Mouse (Mus musculus) bone marrow, adult 2 months (tissue): Measurements from ENCODE around the gene Gpr31b.
"Not testable (repeated sequence)": the region's sequence is repeated elsewhere in the genome, so short reads cannot be mapped to it uniquely, and the experiment has no call there.

ENCODE experiments used
- CTCF ChIP-seq: fragments of 200-500 bp; IDR thresholded peaks from 2 replicates; pipeline ENCODE4 v1.5.1; 2011; ENCODE audit warnings: low read length, control low read depth; ENCODE audit not compliant: control insufficient read depth, insufficient read depth
- POLR2A ChIP-seq: fragments of 200-500 bp; IDR thresholded peaks from 2 replicates; pipeline ENCODE4 v1.6.1; 2011; ENCODE audit warnings: low read depth, mild to moderate bottlenecking, control low read depth, low read length, borderline replicate concordance; ENCODE audit not compliant: control insufficient read depth

GRCm38 (mm10) chr17:13092960-13093359 lies 40.9 kb upstream of the Gpr31b start:
- TF ChIP-seq CTCF, POLR2A: not testable (repeated sequence)
